Mouse (Mus musculus) limb, embryonic 15.5 days (tissue): Measurements from ENCODE around the gene Eapp. TPM values are rescaled to one million over a fixed set of nuclear protein-coding genes. Genes with fewer than 3 reads are reported as not detected.
"Not testable (repeated sequence)": the region's sequence is repeated elsewhere in the genome, so short reads cannot be mapped to it uniquely, and the experiment has no call there.

Experiments used
- ATAC-seq: fragments of 200-750 bp; cut with Nextera tagmentation; 2 replicates; pipeline ENCODE4 v1.8.0; 2017; ENCODE audit warnings: low read depth, moderate TSS enrichment; ENCODE audit not compliant: insufficient number of reproducible peaks, low FRiP score, low TSS enrichment
- H3K27ac ChIP-seq: fragments of 300-500 bp; sonication (generic); 2 replicates; pipeline ENCODE4 v1.5.1; 2015; ENCODE audit warnings: moderate library complexity, mild to moderate bottlenecking, inconsistent platforms
- H3K27me3 ChIP-seq: fragments of 300-500 bp; sonication (generic); 2 replicates; pipeline ENCODE4 v1.6.1; 2015; ENCODE audit warnings: inconsistent platforms
- H3K36me3 ChIP-seq: fragments of 300-500 bp; sonication (generic); 2 replicates; pipeline ENCODE4 v1.6.1; 2015; ENCODE audit warnings: inconsistent platforms
- H3K4me1 ChIP-seq: fragments of 300-500 bp; sonication (generic); 2 replicates; pipeline ENCODE4 v1.6.1; 2015; ENCODE audit warnings: inconsistent platforms
- H3K4me2 ChIP-seq: fragments of 300-500 bp; sonication (generic); 2 replicates; pipeline ENCODE4 v1.6.1; 2015; ENCODE audit warnings: mild to moderate bottlenecking, inconsistent platforms
- H3K4me3 ChIP-seq: fragments of 300-500 bp; sonication (generic); 2 replicates; pipeline ENCODE4 v1.5.1; 2015; ENCODE audit warnings: mild to moderate bottlenecking, inconsistent platforms
- H3K9ac ChIP-seq: fragments of 300-500 bp; sonication (generic); 2 replicates; pipeline ENCODE4 v1.6.1; 2015; ENCODE audit warnings: inconsistent platforms
- H3K9me3 ChIP-seq: fragments of 300-500 bp; sonication (generic); 2 replicates; pipeline ENCODE4 v1.6.1; 2016; ENCODE audit warnings: inconsistent platforms
- WGBS: fragments of 180-500 bp; shearing (Covaris S2); methylation state at CpG from one replicate; pipeline ENCODE4 v1.1.7; 2015; 5-methylcytosine and 5-hydroxymethylcytosine counted together
- polyA plus RNA-seq: library from polyadenylated mRNA; unstranded; fragments of >200 nt; fragmentation: Nextera tagmentation; extraction: Ambion mirVana; gene quantifications from 2 replicates; pipeline ENCODE4 v1.2.1, GENCODE M21; 2015

Gene Eapp
- polyA plus RNA-seq, 1 experiment from 2014 or later = 69.2 TPM

GRCm38 (mm10) chr12:54668141-54668540 is 27.6 kb downstream of the Eapp start:
- H3K9me3 ChIP-seq = no peaks in the 10 kb centered on the region
- no peaks in the 10 kb centered on the region for H3K27me3 ChIP-seq
- no peak overlapping the region for H3K4me3 ChIP-seq
- no peaks in the 10 kb centered on the region for H3K4me1 ChIP-seq
- H3K36me3 ChIP-seq = peaks cover 23% of the 10 kb centered on the region
- no peak overlapping the region for H3K4me2 ChIP-seq
- 96% methylated on average over 1 of the region's 1 CpGs for WGBS
- H3K27ac ChIP-seq = no peak overlapping the region
- no peak overlapping the region for H3K9ac ChIP-seq
- no peak for ATAC-seq

GRCm38 (mm10) chr12:54665526-54665925 is 30.2 kb downstream of the Eapp start:
- no peak overlapping the region for H3K27ac ChIP-seq
- H3K27me3 ChIP-seq = no peaks in the 10 kb centered on the region
- no peaks in the 10 kb centered on the region for H3K4me1 ChIP-seq
- no peak overlapping the region for H3K9ac ChIP-seq
- H3K4me2 ChIP-seq = no peak overlapping the region
- ATAC-seq = no peak
- peaks cover 2% of the 10 kb centered on the region for H3K36me3 ChIP-seq
- 75% methylated on average over 6 of the region's 6 CpGs for WGBS
- H3K9me3 ChIP-seq = no peaks in the 10 kb centered on the region
- H3K4me3 ChIP-seq = no peak overlapping the region

- ATAC-seq, H3K4me3 ChIP-seq: not testable (repeated sequence)
- 72% methylated on average over 5 of the region's 5 CpGs for WGBS
Measured at GRCm38 (mm10) chr12:54661470-54661869, 34.2 kb downstream of the Eapp start.

GRCm38 (mm10) chr12:54659901-54660300 is 35.8 kb downstream of the Eapp start:
- no peaks in the 10 kb centered on the region for H3K9me3 ChIP-seq
- no peak overlapping the region for H3K27ac ChIP-seq
- WGBS = 76% methylated on average over 3 of the region's 3 CpGs
- ATAC-seq = no peak
- peaks cover 1% of the 10 kb centered on the region for H3K4me1 ChIP-seq
- no peak overlapping the region for H3K9ac ChIP-seq
- H3K4me2 ChIP-seq = no peak overlapping the region
- H3K36me3 ChIP-seq = no peaks in the 10 kb centered on the region
- H3K27me3 ChIP-seq = no peaks in the 10 kb centered on the region
- H3K4me3 ChIP-seq = no peak overlapping the region

More at GRCm38 (mm10) chr12:54661470-54661869, 34.2 kb downstream of the Eapp start:
- not testable (repeated sequence) for H3K27ac ChIP-seq, H3K9me3 ChIP-seq, H3K4me2 ChIP-seq, H3K36me3 ChIP-seq, H3K27me3 ChIP-seq, H3K4me1 ChIP-seq, H3K9ac ChIP-seq

GRCm38 (mm10) chr12:54658425-54659092 is 37.1 kb downstream of the Eapp start:
- WGBS = 63% methylated on average over 7 of the region's 7 CpGs
- H3K27me3 ChIP-seq = no peaks in the 10 kb centered on the region
- ATAC-seq = no peak
- no peak overlapping the region for H3K4me3 ChIP-seq
- H3K36me3 ChIP-seq = no peaks in the 10 kb centered on the region
- peaks cover 14% of the 10 kb centered on the region for H3K4me1 ChIP-seq
- H3K4me2 ChIP-seq = no peak overlapping the region
- H3K9me3 ChIP-seq = no peaks in the 10 kb centered on the region
- H3K27ac ChIP-seq = no peak overlapping the region
- no peak overlapping the region for H3K9ac ChIP-seq

- no peak overlapping the region for H3K27ac ChIP-seq
- H3K9me3 ChIP-seq = no peaks in the 10 kb centered on the region
- WGBS = 94% methylated on average over 5 of the region's 5 CpGs
- no peak overlapping the region for H3K9ac ChIP-seq
- H3K4me3 ChIP-seq = no peak overlapping the region
- peaks cover 14% of the 10 kb centered on the region for H3K4me1 ChIP-seq
- ATAC-seq = no peak
- H3K27me3 ChIP-seq = no peaks in the 10 kb centered on the region
- no peak overlapping the region for H3K4me2 ChIP-seq
- H3K36me3 ChIP-seq = no peaks in the 10 kb centered on the region
Measured at GRCm38 (mm10) chr12:54657951-54658350, 37.7 kb downstream of the Eapp start.

GRCm38 (mm10) chr12:54657226-54657625 is 38.5 kb downstream of the Eapp start:
- H3K4me3 ChIP-seq = no peak overlapping the region
- no peaks in the 10 kb centered on the region for H3K9me3 ChIP-seq
- 54% methylated on average over 2 of the region's 2 CpGs for WGBS
- H3K27ac ChIP-seq = no peak overlapping the region
- no peak overlapping the region for H3K9ac ChIP-seq
- H3K4me2 ChIP-seq = 0 out of 2 replicates have a peak overlapping the region, but pooled peaks have one; percentile 69
- H3K4me1 ChIP-seq = peaks cover 14% of the 10 kb centered on the region
- ATAC-seq = no peak
- H3K36me3 ChIP-seq = no peaks in the 10 kb centered on the region
- H3K27me3 ChIP-seq = no peaks in the 10 kb centered on the region

- no peaks in the 10 kb centered on the region for H3K36me3 ChIP-seq
- peak within 1 kb of the TSS; percentile 69 for H3K4me2 ChIP-seq
- 7% methylated on average over 53 of the region's 53 CpGs for WGBS
- ATAC-seq = peak; percentile 99
- peak within 1 kb of the TSS; percentile 63 for H3K4me3 ChIP-seq
- no peaks in the 10 kb centered on the region for H3K9me3 ChIP-seq
- peak within 1 kb of the TSS; percentile 59 for H3K9ac ChIP-seq
- peaks cover 14% of the 10 kb centered on the region for H3K4me1 ChIP-seq
- H3K27me3 ChIP-seq = no peaks in the 10 kb centered on the region
- peak within 1 kb of the TSS; percentile 88 for H3K27ac ChIP-seq
Measured at GRCm38 (mm10) chr12:54656396-54657171, 39.1 kb downstream of the Eapp start, which contains the start of gene Sptssa. Gene Sptssa, minus strand, starts transcription at chr12:54656573.

- Histone ChIP-seq H3K4me3 (peak overlapping the region; percentile 63), H3K9me3 (no peaks in the 10 kb centered on the region)
- WGBS = under 1% methylated on average over 22 of the region's 22 CpGs
Measured at GRCm38 (mm10) chr12:54656039-54656395, 39.7 kb downstream of the Eapp start.

GRCm38 (mm10) chr12:54655292-54656038 is 40.2 kb downstream of the Eapp start:
- Histone ChIP-seq H3K4me3 (peak overlapping the region; percentile 63), H3K4me2 (peak overlapping the region; percentile 69), H3K9ac (peak overlapping the region; percentile 59), H3K27me3 (no peaks in the 10 kb centered on the region), H3K36me3 (no peaks in the 10 kb centered on the region; the same call in 1 of the 2 replicates), H3K27ac (peak overlapping the region; percentile 88), H3K4me1 (peaks cover 14% of the 10 kb centered on the region), H3K9me3 (no peaks in the 10 kb centered on the region)
- 15% methylated on average over 16 of the region's 16 CpGs for WGBS
- ATAC-seq = no peak

More at GRCm38 (mm10) chr12:54656039-54656395, 39.7 kb downstream of the Eapp start:
- peak overlapping the region; percentile 59 for H3K9ac ChIP-seq
- H3K36me3 ChIP-seq = no peaks in the 10 kb centered on the region
- peaks cover 14% of the 10 kb centered on the region for H3K4me1 ChIP-seq
- no peaks in the 10 kb centered on the region for H3K27me3 ChIP-seq
- peak overlapping the region; percentile 69 for H3K4me2 ChIP-seq
- H3K27ac ChIP-seq = peak overlapping the region; percentile 88
- peak; percentile 73; the same call in 1 of the 2 replicates for ATAC-seq

GRCm38 (mm10) chr12:54654741-54655140 is 41.0 kb downstream of the Eapp start:
- WGBS = 77% methylated on average over 1 of the region's 1 CpGs

More at GRCm38 (mm10) chr12:54654741-54655140, 41.0 kb downstream of the Eapp start:
- Histone ChIP-seq H3K4me3 (peak overlapping the region; percentile 63), H3K9ac (no peak overlapping the region), H3K27me3 (no peaks in the 10 kb centered on the region), H3K4me1 (peaks cover 14% of the 10 kb centered on the region), H3K36me3 (no peaks in the 10 kb centered on the region; the same call in 1 of the 2 replicates), H3K27ac (no peak overlapping the region), H3K9me3 (no peaks in the 10 kb centered on the region), H3K4me2 (peak overlapping the region; percentile 69)
- no peak for ATAC-seq
